Mouse (Mus musculus) A20 (cell line): ENCODE measurements around the gene Hic1.

Source experiments
- DNase-seq: peaks from one replicate; pipeline ENCODE4 v3.0.0-alpha.2; 2011; ENCODE audit warnings: low read depth, low spot score

The Hic1 gene

DNA sequence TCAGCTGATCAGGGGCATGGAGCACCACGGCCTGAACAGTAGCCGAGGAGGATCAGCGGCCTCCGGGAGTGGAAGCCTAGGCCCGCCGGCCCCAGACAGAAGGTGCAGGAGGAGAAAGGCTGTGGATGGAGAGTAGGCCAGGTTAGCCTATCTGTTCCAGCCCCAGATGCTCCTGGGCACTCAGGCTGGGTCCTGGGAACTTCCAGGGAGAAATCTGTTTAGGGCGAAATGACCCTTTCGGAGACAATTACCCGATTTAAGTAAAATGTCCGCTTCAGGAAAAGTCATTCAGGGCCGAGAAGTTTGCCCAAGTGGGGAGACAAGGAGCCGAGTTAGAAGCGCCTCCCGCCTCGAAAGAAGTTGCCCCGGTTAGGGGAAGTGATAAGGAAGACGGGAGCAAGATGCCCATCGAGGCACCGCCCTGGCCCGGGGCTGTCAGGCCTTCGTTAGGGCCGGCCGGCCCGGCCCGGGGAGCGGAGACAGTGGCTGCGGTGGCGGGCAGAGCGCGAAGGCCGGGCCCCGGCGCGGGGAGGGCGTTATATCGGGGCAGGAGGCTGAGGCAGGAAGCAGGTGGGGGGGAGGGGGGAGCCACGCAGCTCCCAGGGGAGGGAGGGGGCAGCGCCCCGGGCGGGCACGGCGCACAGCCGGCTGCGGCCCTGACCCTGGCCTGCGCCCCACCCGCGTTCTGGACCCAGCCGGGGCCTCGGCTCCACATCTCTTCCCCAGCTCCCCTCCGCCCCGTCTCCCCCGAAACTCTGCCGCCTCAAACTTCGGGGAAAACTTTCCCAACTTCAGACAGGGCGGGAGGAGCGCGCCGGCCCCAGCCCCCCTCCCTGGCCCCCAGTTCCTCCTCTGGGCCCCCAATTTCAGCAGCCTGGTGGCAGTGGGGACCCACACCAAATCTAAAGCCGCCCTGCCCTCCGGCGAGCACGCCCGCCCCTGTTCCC is 1.4 kb downstream of the Hic1 start:
- DNase-seq, result peak; percentile 48

- no peak for DNase-seq
Observed at GRCm38 (mm10) chr11:75166861-75167642, 2.3 kb downstream of the Hic1 start.

GRCm38 (mm10) chr11:75166193-75166842 is 3.0 kb downstream of the Hic1 start:
- no peak for DNase-seq

- DNase-seq, result no peak
Observed at GRCm38 (mm10) chr11:75165441-75166192, 3.7 kb downstream of the Hic1 start.

GRCm38 (mm10) chr11:75164750-75165149 is 4.6 kb downstream of the Hic1 start:
- no peak for DNase-seq

- no peak for DNase-seq
Observed at GRCm38 (mm10) chr11:75164051-75164450, 5.3 kb downstream of the Hic1 start.

- DNase-seq, result no peak
Observed at GRCm38 (mm10) chr11:75163379-75163778, 5.9 kb downstream of the Hic1 start.

GRCm38 (mm10) chr11:75162591-75163080 is 6.7 kb downstream of the Hic1 start:
- no peak for DNase-seq

DNA sequence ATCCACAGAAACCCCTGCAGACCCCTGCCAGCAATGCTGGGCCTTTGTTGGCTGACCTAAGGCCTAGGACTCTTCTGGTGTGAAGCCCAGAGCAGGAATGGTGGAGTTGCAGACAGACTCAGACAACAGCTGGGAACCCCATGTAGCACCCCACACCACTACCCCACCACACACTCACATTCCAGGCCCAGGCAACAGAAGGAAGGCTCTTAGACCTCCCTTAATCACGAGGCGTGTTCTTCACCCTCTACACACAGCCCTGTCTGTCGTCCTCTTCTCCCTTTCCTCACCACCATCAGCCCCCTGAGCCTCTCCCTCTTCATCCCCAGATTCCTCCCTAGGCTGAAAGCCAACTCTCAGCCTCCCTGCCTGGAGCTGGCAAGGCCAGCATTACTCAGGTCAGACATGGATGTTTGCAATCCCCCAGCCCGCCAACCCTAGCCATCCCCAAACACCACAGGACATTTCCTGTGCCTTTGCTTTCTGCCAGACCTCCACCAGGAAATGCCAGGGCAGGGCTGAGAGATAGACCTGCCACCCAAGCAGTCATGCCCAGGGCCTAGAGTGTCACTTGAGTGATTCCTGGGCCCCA is 7.8 kb downstream of the Hic1 start:
- DNase-seq, result no peak

DNA sequence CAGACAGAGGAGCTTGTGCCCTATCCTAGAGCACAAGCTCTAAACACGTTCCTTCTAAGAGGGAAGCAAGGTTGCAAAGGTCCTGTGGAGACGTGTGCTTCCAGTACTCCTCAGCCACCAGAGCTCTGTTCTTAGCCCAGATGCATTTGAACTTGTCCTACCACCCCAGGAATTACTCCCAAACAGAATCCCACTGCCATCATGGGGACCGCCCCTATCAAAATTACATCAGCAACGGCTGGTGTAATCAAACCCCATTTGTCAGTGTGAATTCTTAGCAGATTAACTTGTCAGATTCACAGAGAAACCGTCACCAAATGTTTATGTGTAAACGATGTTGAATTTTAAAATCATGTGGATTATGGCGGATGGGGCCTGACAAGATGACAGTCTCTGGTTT is 8.4 kb downstream of the Hic1 start:
- no peak for DNase-seq

DNA sequence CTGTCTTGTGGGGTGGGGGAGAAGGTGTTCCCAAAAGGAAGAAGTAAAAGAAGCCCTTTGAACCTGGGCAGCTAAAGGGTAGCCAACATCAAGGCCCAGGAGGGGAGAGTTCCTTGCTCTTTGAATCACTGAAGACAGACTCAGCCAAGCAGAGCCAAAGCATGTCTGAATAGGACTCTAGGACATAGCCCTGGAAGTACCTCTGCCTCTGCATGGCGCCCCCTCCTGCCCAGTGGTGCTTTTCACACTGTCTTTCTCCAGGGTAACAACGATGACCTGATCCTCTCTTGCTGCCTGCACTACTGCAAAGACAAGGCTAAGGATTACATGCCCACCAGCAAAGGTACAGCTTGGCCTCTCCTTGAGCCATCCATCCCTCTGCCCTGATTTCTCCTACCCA is 9.8 kb downstream of the Hic1 start:
- DNase-seq, result no peak

GRCm38 (mm10) chr11:75158432-75158831 is 10.9 kb downstream of the Hic1 start:
- no peak for DNase-seq

DNA sequence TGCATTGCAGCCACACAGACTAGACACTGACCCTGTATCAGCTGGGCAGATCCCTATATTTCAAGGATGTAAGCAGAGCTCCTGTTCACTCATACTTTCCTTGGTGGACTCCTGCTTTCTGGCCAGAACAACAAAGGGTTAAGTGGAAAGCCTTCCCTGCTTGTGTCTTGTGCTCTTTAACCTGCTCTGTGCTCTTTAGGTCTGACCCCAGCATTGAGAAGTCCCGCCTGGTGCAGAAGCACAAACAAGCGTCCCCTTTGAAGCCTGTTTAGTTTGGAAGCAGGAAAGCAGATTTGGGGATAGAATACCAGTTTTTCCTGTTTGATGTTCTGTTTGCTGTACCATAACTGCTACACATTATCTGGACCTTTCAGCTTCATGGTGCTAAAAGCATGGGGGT is 11.4 kb downstream of the Hic1 start:
- no peak for DNase-seq

DNA sequence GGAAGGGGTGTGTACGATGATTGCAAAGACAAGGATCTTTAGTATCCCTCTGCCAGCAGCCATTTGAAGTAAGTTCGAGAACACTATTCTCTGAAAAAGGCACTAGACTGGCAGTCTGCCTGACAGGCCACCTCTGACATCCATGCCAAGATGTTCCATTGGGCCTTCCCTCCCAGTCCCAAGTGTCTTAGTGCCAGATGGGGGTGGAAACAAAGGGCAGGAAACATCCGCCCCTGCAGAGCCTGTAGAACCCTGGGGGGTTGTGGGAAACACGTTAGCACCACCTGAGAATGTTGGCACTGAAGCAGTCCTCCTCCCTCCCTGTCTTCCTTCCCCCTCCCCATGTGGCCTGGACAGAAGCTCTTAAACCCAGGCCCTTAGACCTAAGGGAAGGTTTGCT is 12.3 kb downstream of the Hic1 start:
- no peak for DNase-seq

DNA sequence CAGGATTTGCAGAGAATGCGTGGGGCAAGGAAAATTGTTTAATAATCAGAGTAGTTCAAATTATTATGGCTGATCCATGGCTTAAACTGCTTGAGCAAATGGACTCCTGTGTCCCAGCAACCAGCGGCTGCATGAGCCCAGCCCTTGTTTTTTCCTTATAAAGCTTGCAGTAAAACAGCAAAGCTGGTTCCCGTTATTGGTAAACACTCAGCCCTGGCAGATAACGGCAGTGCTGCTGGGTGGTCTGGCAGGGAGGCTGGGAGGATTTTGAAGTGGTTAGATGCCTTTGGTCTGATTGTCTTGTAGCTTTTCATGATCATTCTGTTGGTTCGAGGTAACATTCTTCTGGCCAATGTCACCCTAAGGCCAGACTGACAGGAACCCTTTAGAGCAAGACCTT is 12.9 kb downstream of the Hic1 start:
- DNase-seq, result no peak

DNA sequence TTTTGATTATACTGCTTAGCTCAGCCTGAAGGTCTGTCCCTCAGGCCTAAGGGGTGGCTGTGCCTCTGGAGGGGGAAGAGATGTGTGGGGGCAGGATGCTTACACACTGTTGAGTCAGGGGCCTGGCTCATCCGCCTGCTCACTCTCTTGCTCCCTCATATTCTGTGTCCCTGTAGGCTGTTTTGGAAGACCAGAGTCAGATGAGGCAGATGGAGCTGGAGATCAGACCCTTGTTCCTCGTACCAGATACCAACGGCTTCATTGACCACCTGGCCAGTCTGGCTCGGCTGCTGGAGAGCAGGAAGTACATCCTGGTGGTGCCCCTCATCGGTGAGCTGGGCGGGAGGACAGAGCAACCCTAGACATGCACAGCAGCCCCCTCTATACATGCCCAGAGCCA is 13.3 kb downstream of the Hic1 start:
- DNase-seq, result no peak

DNA sequence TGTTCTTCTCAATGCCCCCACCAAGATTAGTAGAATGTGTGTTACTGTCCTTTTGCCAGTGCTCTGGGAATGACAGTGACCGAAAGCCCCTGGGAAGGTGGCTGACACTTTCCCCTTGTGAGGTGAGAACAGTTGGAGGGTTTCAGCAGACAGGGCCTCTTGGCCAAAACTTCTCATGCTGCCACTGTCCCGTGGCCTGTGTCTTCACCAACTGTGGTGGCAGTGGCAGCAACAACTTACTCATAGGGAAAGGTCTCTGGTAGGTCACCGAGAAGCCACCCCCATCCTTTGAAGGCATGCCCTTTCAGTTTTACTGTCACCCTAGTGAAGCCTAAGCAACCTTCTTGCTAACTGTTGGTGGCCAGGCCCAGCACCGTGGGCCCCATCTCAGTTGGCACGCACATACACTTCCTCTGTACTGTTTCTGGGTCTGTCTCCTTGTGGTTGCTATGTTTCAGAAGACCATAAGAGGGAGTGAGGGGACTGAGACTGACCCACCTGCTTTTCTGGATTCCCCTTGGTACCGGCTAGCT is 15.2 kb downstream of the Hic1 start:
- DNase-seq, result peak; percentile 87

GRCm38 (mm10) chr11:75152603-75153557 is 16.4 kb downstream of the Hic1 start:
- peak; percentile 48 for DNase-seq

GRCm38 (mm10) chr11:75150346-75150745 is 19.0 kb downstream of the Hic1 start:
- no peak for DNase-seq
